Mouse (Mus musculus) kidney, postnatal 14 days (tissue): ENCODE data around the gene Bag5.

ENCODE experiments used
- DNase-seq: peaks from one replicate; pipeline ENCODE4 v3.0.0; 2022; ENCODE audit warnings: mixed read lengths

The Bag5 gene

GRCm38 (mm10) chr12:111696239-111696638 is 16.8 kb downstream of the Bag5 start:
- DNase-seq: peak; percentile 81

- DNase-seq: peak; percentile 28
Measured at GRCm38 (mm10) chr12:111694880-111695804, 17.9 kb downstream of the Bag5 start.

- peak; percentile 58 for DNase-seq
Measured at GRCm38 (mm10) chr12:111694271-111694781, 18.7 kb downstream of the Bag5 start.

GRCm38 (mm10) chr12:111693341-111694270 is 19.5 kb downstream of the Bag5 start:
- DNase-seq: peak; percentile 51

- DNase-seq: no peak
Measured at GRCm38 (mm10) chr12:111692899-111693298, 20.2 kb downstream of the Bag5 start.

- peak; percentile 59 for DNase-seq
Measured at GRCm38 (mm10) chr12:111691346-111691872, 21.6 kb downstream of the Bag5 start.

- peak; percentile 85 for DNase-seq
Measured at GRCm38 (mm10) chr12:111689426-111689825, 23.6 kb downstream of the Bag5 start.

GRCm38 (mm10) chr12:111688069-111688428 is 25.0 kb downstream of the Bag5 start:
- DNase-seq: no peak

GRCm38 (mm10) chr12:111687350-111688068 is 25.5 kb downstream of the Bag5 start:
- DNase-seq: peak; percentile 93

GRCm38 (mm10) chr12:111686390-111686789 is 26.7 kb downstream of the Bag5 start:
- no peak for DNase-seq

GRCm38 (mm10) chr12:111682806-111683205 is 30.3 kb downstream of the Bag5 start:
- no peak for DNase-seq

- DNase-seq: no peak
Measured at GRCm38 (mm10) chr12:111682003-111682402, 31.1 kb downstream of the Bag5 start.

- DNase-seq: no peak
Measured at GRCm38 (mm10) chr12:111681305-111681704, 31.8 kb downstream of the Bag5 start.

- DNase-seq: no peak
Measured at GRCm38 (mm10) chr12:111680661-111681060, 32.4 kb downstream of the Bag5 start.

- DNase-seq: no peak
Measured at GRCm38 (mm10) chr12:111678997-111679396, 34.1 kb downstream of the Bag5 start.

- DNase-seq: no peak
Measured at GRCm38 (mm10) chr12:111678670-111678933, 34.5 kb downstream of the Bag5 start.

GRCm38 (mm10) chr12:111677882-111678669 is 35.0 kb downstream of the Bag5 start, which contains the start of gene Trmt61a:
Gene Trmt61a, plus strand, starts transcription at chr12:111678105.
- peak; percentile 93 for DNase-seq

- no peak for DNase-seq
Measured at GRCm38 (mm10) chr12:111677421-111677820, 35.6 kb downstream of the Bag5 start.

- no peak for DNase-seq
Measured at GRCm38 (mm10) chr12:111675797-111676580, 37.1 kb downstream of the Bag5 start.

GRCm38 (mm10) chr12:111674850-111675486 is 38.1 kb downstream of the Bag5 start:
- no peak for DNase-seq
